Mouse (Mus musculus): ENCODE data around the gene 8030411F24Rik. TPM values are rescaled to one million over a fixed set of nuclear protein-coding genes. Genes with fewer than 3 reads are reported as not detected.

The 8030411F24Rik gene
- polyA plus RNA-seq (2012; rRNA removed), result not detected in 2 replicates
- polyA plus RNA-seq (2014; fragmentation: Nextera tagmentation; extraction: Ambion mirVana), result not detected in 2 replicates

DNA sequence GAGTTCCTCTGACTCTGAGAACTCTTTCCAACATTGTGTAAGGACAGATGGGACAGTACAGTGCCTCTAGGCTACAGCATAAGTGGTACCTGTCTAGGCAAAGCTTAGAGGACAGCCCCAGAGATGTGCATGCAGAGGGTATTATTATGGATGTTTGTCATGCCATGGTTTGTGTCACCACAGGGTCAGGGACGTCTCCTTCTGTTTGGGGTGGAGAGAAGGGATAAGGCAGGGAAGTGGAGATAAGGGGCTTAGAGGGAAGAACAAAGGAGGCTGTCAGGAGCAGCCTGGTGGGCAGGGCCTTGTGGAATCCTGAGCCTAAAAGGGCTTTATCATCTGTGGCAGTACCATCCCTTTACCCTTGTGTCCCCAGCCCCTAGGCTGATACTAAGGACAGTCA is at the start of gene 8030411F24Rik:
Gene 8030411F24Rik, plus strand, starts transcription at position 301 of the 400 bp plus-strand sequence.
- H3K4me3 ChIP-seq (ENCODE audit: insufficient read depth in 1 of 2, low read depth in 2 of 2, low read length in 2 of 2), result no peak within 1 kb of the TSS
- no peaks in the 10 kb centered on the region for H3K36me3 ChIP-seq (replicated peaks; ENCODE audit: control insufficient read depth, insufficient read depth, low read depth)
- DNase-seq (ENCODE audit: low read depth in 3 of 3, low spot score in 3 of 3) (no peak), ATAC-seq (ENCODE audit: insufficient read depth) (no peak)
- no peak within 1 kb of the TSS for H3K27ac ChIP-seq
- WGBS (ENCODE audit: insufficient replicate concordance), result 0% methylated on average over 1 of the region's 1 CpGs
- H3K9me3 ChIP-seq (ENCODE audit: control insufficient read depth, low read length), result no peaks in the 10 kb centered on the region
- TF ChIP-seq CTCF (IDR thresholded peaks at IDR 0.05; ENCODE audit: low read depth), result no peak
- no peak within 1 kb of the TSS for H3K9ac ChIP-seq (replicated peaks)
- no peak within 1 kb of the TSS for H3K4me2 ChIP-seq (ENCODE audit: low read depth)
- H3K4me1 ChIP-seq (replicated peaks; ENCODE audit: control insufficient read depth in 2 of 2, insufficient read depth in 2 of 2, low read length in 1 of 2), result no peaks in the 10 kb centered on the region
- H3K27me3 ChIP-seq (ENCODE audit: control insufficient read depth, insufficient read depth, low read length), result no peaks in the 10 kb centered on the region

DNA sequence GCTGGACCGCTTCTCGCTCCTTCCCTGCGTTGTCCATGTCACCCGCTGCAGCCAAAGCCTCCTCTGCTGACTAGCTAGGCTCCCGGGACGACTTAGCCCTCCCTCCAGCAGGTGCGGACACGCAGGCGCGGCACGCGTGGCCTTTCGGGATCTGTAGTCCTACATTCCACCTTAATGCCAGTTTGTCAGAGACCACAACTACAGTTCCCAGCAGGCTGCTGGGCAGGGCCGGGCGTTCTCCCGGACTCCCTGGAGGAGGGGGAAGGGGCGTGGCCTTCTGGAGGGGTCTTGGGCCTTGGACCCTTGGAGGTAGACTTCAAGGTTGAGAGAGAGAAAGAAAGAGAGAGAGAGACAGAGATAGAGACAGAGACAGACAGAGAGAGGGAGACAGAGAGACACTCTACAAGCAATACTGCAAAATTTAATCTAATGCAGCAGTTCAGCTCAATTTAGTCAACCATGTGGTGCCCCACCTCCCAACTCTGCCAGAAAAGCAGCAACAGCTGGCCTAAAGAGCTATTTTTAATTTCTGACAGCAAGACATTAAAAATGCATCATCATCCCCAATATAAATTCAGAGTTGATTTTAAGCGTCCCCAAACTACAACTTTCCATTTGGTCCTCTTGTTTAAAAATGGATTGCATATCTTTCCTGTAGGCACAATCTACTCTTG is 49.3 kb upstream of the 8030411F24Rik start, which contains the start of gene Napb:
Gene Napb, minus strand, starts transcription at position 141 of the 674 bp plus-strand sequence.
- WGBS (ENCODE audit: insufficient replicate concordance), result 4% methylated on average over 18 of the region's 18 CpGs
- DNase-seq (ENCODE audit: low read depth in 3 of 3, low spot score in 3 of 3) (peak; percentile 47 to 57 (median 52)), ATAC-seq (ENCODE audit: insufficient read depth) (peak; percentile 95)
- Histone ChIP-seq H3K4me2 (ENCODE audit: low read depth) (peak within 1 kb of the TSS; percentile 75), H3K9me3 (ENCODE audit: control insufficient read depth, low read length) (no peaks in the 10 kb centered on the region), H3K27me3 (ENCODE audit: control insufficient read depth, insufficient read depth, low read length) (no peaks in the 10 kb centered on the region), H3K4me3 (ENCODE audit: insufficient read depth in 1 of 2, low read depth in 2 of 2, low read length in 2 of 2) (peak within 1 kb of the TSS; percentile 62 to 69), H3K4me1 (replicated peaks; ENCODE audit: control insufficient read depth in 2 of 2, insufficient read depth in 2 of 2, low read length in 1 of 2) (peaks cover 0 to 2% of the 10 kb centered on the region in 2 experiments; a peak in 2 of 4 replicates), H3K9ac (replicated peaks) (peak within 1 kb of the TSS; percentile 49), H3K36me3 (replicated peaks; ENCODE audit: control insufficient read depth, insufficient read depth, low read depth) (no peaks in the 10 kb centered on the region), H3K27ac (no peak within 1 kb of the TSS)
- no peak for TF ChIP-seq EP300 (IDR thresholded peaks at IDR 0.05; ENCODE audit: low read depth)
- no peak for TF ChIP-seq CTCF (IDR thresholded peaks at IDR 0.05; ENCODE audit: low read depth)

DNA sequence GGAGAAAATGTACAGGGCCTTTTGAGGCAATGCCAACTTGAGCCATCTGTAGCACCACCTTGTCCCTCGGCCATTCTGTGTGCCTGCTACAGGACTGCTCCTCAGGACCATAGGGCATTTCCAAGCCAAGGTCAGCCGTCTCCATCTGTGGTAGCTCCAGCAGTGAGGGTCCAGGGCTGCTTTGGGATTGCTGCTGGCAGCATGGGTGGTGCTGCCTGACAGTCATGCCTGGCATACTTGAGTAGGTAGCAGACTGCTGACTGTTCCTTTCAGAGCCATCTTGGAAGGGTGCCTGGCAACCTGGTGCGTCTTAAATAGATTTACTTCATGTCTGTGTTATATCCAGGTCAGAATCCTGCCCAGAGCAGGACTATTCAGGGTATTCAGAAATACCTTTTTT is 38.8 kb upstream of the 8030411F24Rik start:
- Histone ChIP-seq H3K4me3 (ENCODE audit: insufficient read depth in 1 of 2, low read depth in 2 of 2, low read length in 2 of 2) (no peak overlapping the region), H3K9ac (replicated peaks) (no peak overlapping the region), H3K4me2 (ENCODE audit: low read depth) (no peak overlapping the region), H3K4me1 (replicated peaks; ENCODE audit: control insufficient read depth in 2 of 2, insufficient read depth in 2 of 2, low read length in 1 of 2) (no peaks in the 10 kb centered on the region), H3K27me3 (ENCODE audit: control insufficient read depth, insufficient read depth, low read length) (no peaks in the 10 kb centered on the region), H3K9me3 (ENCODE audit: control insufficient read depth, low read length) (no peaks in the 10 kb centered on the region), H3K36me3 (replicated peaks; ENCODE audit: control insufficient read depth, insufficient read depth, low read depth) (no peaks in the 10 kb centered on the region), H3K27ac (no peak overlapping the region)
- DNase-seq (ENCODE audit: low read depth in 3 of 3, low spot score in 3 of 3) (no peak), ATAC-seq (ENCODE audit: insufficient read depth) (no peak)
- 56% methylated on average over 3 of the region's 3 CpGs for WGBS (ENCODE audit: insufficient replicate concordance)
- TF ChIP-seq EP300 (IDR thresholded peaks at IDR 0.05; ENCODE audit: low read depth), result no peak
- no peak for TF ChIP-seq CTCF (IDR thresholded peaks at IDR 0.05; ENCODE audit: low read depth)

DNA sequence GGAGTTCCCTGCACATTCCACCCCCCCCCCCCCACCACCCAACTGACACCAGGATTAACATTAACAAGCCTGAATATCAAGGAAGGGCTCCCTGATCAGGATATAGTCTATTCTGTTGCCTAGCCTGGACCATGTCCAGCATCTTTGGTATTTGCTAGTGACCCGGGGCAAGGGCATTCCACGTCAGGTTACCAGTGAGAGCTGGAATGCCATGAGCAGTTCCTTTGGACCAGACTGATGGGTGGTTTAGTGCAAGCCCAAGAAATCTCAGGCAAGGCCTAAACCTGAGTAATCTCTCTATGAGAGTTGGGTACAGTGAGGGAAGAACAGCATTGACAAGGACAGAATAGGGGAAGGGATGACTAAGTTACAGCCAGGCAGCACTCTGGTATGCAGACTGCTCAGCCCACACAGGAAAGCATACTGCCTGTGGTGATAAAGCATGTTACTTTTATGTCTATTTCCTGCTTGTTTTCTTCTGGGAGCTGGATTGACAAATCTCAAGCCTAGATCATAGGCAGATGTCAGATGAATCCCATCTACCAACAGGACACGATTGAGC is 37.9 kb upstream of the 8030411F24Rik start:
- no peak overlapping the region for H3K27ac ChIP-seq
- H3K9ac ChIP-seq (replicated peaks), result no peak overlapping the region
- DNase-seq (ENCODE audit: low read depth in 3 of 3, low spot score in 3 of 3) (no peak), ATAC-seq (ENCODE audit: insufficient read depth) (no peak)
- H3K4me3 ChIP-seq (ENCODE audit: insufficient read depth in 1 of 2, low read depth in 2 of 2, low read length in 2 of 2), result no peak overlapping the region
- H3K27me3 ChIP-seq (ENCODE audit: control insufficient read depth, insufficient read depth, low read length), result no peaks in the 10 kb centered on the region
- TF ChIP-seq CTCF (IDR thresholded peaks at IDR 0.05; ENCODE audit: low read depth), result no peak
- no peak for TF ChIP-seq EP300 (IDR thresholded peaks at IDR 0.05; ENCODE audit: low read depth)
- H3K9me3 ChIP-seq (ENCODE audit: control insufficient read depth, low read length), result no peaks in the 10 kb centered on the region
- no peaks in the 10 kb centered on the region for H3K4me1 ChIP-seq (replicated peaks; ENCODE audit: control insufficient read depth in 2 of 2, insufficient read depth in 2 of 2, low read length in 1 of 2)
- WGBS (ENCODE audit: insufficient replicate concordance), result 44% methylated on average over 3 of the region's 3 CpGs
- H3K36me3 ChIP-seq (replicated peaks; ENCODE audit: control insufficient read depth, insufficient read depth, low read depth), result no peaks in the 10 kb centered on the region
- no peak overlapping the region for H3K4me2 ChIP-seq (ENCODE audit: low read depth)

DNA sequence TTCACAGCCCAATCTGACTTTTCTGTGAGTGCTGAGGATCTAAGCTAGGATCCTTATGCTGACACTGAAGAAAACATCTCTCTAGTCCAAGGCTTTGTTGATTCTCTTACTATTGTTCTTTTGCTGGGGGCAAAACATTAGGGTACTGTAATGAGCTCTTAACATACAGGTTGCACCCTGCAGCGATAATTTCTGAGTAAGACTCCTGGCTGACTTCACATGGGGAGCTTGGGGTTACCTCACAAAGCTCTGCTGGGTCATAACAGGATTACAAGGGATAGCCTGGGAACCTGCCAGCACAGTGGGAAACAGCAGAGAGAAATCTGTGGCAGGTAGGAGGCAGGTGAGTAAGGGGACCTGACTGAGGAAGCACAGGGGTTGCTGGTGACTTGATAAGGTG is 31.8 kb upstream of the 8030411F24Rik start, which contains the start of gene Cstl1:
Gene Cstl1, plus strand, starts transcription at position 301 of the 400 bp plus-strand sequence.
- TF ChIP-seq EP300 (IDR thresholded peaks at IDR 0.05; ENCODE audit: low read depth) (no peak), CTCF (IDR thresholded peaks at IDR 0.05; ENCODE audit: low read depth) (no peak)
- no peaks in the 10 kb centered on the region for H3K9me3 ChIP-seq (ENCODE audit: control insufficient read depth, low read length)
- no peaks in the 10 kb centered on the region for H3K36me3 ChIP-seq (replicated peaks; ENCODE audit: control insufficient read depth, insufficient read depth, low read depth)
- H3K4me3 ChIP-seq (ENCODE audit: insufficient read depth in 1 of 2, low read depth in 2 of 2, low read length in 2 of 2), result no peak within 1 kb of the TSS
- DNase-seq (ENCODE audit: low read depth in 3 of 3, low spot score in 3 of 3) (no peak), ATAC-seq (ENCODE audit: insufficient read depth) (no peak)
- H3K27me3 ChIP-seq (ENCODE audit: control insufficient read depth, insufficient read depth, low read length), result no peaks in the 10 kb centered on the region
- H3K9ac ChIP-seq (replicated peaks), result no peak within 1 kb of the TSS
- H3K4me2 ChIP-seq (ENCODE audit: low read depth), result no peak within 1 kb of the TSS
- H3K4me1 ChIP-seq (replicated peaks; ENCODE audit: control insufficient read depth in 2 of 2, insufficient read depth in 2 of 2, low read length in 1 of 2), result no peaks in the 10 kb centered on the region
- 60% methylated on average over 1 of the region's 1 CpGs for WGBS (ENCODE audit: insufficient replicate concordance)
- no peak within 1 kb of the TSS for H3K27ac ChIP-seq

Data from liver, embryonic 14.5 days (tissue).